Mouse (Mus musculus) hindbrain, embryonic 15.5 days (tissue): ENCODE data around the gene Tmem219. TPM values are rescaled to one million over a fixed set of nuclear protein-coding genes. Genes with fewer than 3 reads are reported as not detected.

Source experiments
- ATAC-seq: fragments of 200-750 bp; cut with Nextera tagmentation; 2 replicates; pipeline ENCODE4 v1.8.0; 2017; ENCODE audit warnings: low read depth, moderate number of reproducible peaks, moderate TSS enrichment; ENCODE audit not compliant: low FRiP score
- H3K27ac ChIP-seq: fragments of 300-500 bp; sonication (generic); replicated peaks from 2 replicates; pipeline ENCODE4 v1.5.1; 2015; ENCODE audit warnings: mild to moderate bottlenecking, inconsistent platforms
- H3K27me3 ChIP-seq: fragments of 300-500 bp; sonication (generic); 2 replicates; pipeline ENCODE4 v1.6.1; 2015; ENCODE audit warnings: control low read depth, inconsistent platforms
- H3K36me3 ChIP-seq: fragments of 300-500 bp; sonication (generic); 2 replicates; pipeline ENCODE4 v1.6.1; 2015; ENCODE audit warnings: control low read depth, inconsistent platforms
- H3K4me1 ChIP-seq: fragments of 300-500 bp; sonication (generic); replicated peaks from 2 replicates; pipeline ENCODE4 v1.6.1; 2015; ENCODE audit warnings: control low read depth, inconsistent platforms
- H3K4me2 ChIP-seq: fragments of 300-500 bp; sonication (generic); 2 replicates; pipeline ENCODE4 v1.6.1; 2015; ENCODE audit warnings: moderate library complexity, mild to moderate bottlenecking, inconsistent platforms
- H3K4me3 ChIP-seq: fragments of 300-500 bp; sonication (generic); 2 replicates; pipeline ENCODE4 v1.5.1; 2015; ENCODE audit warnings: mild to moderate bottlenecking, inconsistent platforms
- H3K9ac ChIP-seq: fragments of 300-500 bp; sonication (generic); 2 replicates; pipeline ENCODE4 v1.6.1; 2015; ENCODE audit warnings: inconsistent platforms
- H3K9me3 ChIP-seq: fragments of 300-500 bp; sonication (generic); 2 replicates; pipeline ENCODE4 v1.6.1; 2016; ENCODE audit warnings: control low read depth, inconsistent platforms
- WGBS: fragments of 180-500 bp; shearing (Covaris S2); methylation state at CpG from one replicate; pipeline ENCODE4 v1.1.7; 2015; 5-methylcytosine and 5-hydroxymethylcytosine counted together
- polyA plus RNA-seq: library from polyadenylated mRNA; unstranded; fragments of >200 nt; fragmentation: Nextera tagmentation; extraction: Ambion mirVana; gene quantifications from 2 replicates; pipeline ENCODE4 v1.2.1, GENCODE M21; 2015

The Tmem219 gene
- 28.6 and 30.4 TPM in 2 replicates for polyA plus RNA-seq

DNA sequence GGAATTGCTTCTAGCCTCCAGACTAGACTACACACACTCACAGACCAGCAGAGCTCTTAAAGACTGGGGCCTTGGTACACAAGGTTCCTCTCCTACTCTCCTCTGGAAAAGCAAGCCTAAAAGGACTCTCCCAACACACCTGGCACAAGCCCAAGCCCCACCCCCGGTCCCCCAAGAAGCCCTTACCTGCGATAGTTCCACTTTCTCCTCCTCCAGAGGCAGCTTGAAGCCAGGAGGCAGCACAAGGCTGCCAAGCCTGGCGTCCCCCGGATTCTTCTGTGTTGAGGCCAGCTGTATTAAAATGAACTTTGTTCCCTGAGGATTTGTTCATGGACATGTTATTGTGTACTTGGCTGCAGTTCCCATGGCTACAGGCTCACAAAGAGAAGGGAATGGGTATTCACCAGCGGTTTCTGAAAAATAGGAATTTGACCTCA lies at the start of gene Tmem219:
Gene Tmem219 (minus strand): TSS at position 294 of the 437 bp plus-strand sequence.
- WGBS: 13% methylated on average over 5 of the region's 5 CpGs
- H3K27me3 ChIP-seq: no peaks in the 10 kb centered on the region
- no peak for ATAC-seq
- no peaks in the 10 kb centered on the region for H3K9me3 ChIP-seq
- 0 out of 2 replicates have a peak within 1 kb of the TSS, but pooled peaks have one; percentile 31 for H3K27ac ChIP-seq
- H3K9ac ChIP-seq: no peak within 1 kb of the TSS
- H3K4me1 ChIP-seq: 0 out of 2 replicates have a peak, but pooled peaks cover 5% of the 10 kb centered on the region
- no peaks in the 10 kb centered on the region for H3K36me3 ChIP-seq
- H3K4me3 ChIP-seq: no peak within 1 kb of the TSS
- H3K4me2 ChIP-seq: no peak within 1 kb of the TSS

DNA sequence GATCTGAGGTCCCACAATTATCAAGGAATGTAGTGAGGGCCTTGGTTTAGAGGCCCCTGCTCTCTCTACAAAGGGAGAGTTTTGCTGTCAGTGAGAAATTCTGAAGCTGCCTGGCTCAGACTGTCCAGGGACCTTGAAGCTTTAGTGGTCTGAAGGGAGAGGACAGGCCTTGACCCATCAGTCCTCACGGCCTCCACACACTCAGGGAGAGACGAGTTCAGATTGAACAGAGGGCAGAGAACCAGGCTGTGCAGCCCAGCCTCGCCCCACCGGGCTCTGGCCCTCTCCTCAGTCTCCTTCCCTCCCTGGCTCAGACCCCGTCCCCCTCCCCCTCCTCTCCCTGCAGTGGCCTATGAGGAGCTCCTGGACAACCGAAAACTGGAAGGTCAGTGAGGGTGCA lies 44.6 kb upstream of the Tmem219 start:
- 57% methylated on average over 5 of the region's 6 CpGs for WGBS
- ATAC-seq: no peak
- H3K36me3 ChIP-seq: peaks cover 81% of the 10 kb centered on the region

DNA sequence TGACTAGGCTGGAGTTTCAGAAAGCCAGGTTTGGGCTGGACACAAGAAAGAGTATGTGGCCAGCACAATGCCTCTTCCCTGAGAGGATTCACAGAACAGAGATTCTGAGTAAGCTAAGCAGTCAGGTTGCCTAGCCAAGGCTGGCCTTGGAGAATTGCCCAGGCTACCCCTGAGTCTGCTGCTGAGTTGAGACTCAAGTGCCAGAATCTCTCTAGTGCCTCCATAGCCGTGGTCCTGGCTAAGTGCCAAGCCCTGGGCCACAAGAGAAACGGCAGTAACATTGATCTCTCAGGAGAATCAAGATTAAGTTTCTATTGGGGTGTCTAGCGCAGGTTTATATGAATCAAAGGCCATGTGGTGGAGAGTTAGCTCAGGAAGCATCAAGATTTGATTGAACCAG lies 42.9 kb upstream of the Tmem219 start:
- Histone ChIP-seq H3K36me3 (peaks cover 81% of the 10 kb centered on the region), H3K27me3 (0 out of 2 replicates have a peak, but pooled peaks cover 7% of the 10 kb centered on the region), H3K9ac (no peak overlapping the region)

More for the DNA sequence above, 44.6 kb upstream of the Tmem219 start:
- Histone ChIP-seq H3K27ac (no peak overlapping the region), H3K4me3 (no peak overlapping the region), H3K27me3 (0 out of 2 replicates have a peak, but pooled peaks cover 2% of the 10 kb centered on the region), H3K4me1 (no peaks in the 10 kb centered on the region), H3K9me3 (no peaks in the 10 kb centered on the region), H3K4me2 (no peak overlapping the region), H3K9ac (no peak overlapping the region)

DNA sequence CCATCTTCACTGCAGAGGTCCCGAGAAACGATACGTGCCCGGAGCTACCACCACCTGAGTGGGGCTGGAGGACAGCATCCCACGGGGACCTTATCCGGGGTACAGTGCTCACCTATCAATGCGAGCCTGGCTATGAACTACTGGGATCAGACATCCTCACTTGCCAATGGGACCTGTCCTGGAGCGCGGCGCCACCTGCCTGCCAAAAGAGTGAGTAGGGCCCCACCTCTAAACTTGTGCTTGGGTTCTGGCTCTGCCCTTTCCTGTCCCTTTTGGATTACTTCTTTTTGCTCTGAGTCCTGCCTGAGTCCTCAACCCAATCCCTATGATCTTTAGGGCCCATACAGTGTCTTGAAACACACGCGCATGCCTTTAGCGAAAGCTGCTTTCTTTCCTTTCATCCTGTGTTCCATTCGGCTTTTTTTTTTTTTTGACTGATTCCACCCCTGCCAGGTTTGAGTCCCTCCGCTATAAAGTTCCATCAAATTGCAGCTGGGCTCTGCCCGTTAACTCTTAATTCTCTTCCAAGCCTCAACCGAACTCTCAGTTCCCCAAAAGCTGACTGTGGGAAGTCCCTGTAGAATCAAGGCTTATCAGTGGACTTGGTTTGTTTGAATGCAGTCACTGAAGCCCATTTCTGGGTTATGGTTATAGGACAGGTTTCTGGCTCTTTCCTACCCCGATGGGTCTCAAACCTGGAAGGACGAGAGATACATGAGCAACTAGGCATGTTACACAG lies 41.0 kb upstream of the Tmem219 start:
- ATAC-seq: no peak
- no peak overlapping the region for H3K4me2 ChIP-seq
- no peak overlapping the region for H3K9ac ChIP-seq
- no peaks in the 10 kb centered on the region for H3K4me1 ChIP-seq
- H3K4me3 ChIP-seq: no peak overlapping the region
- H3K27ac ChIP-seq: no peak overlapping the region
- 33% methylated on average over 19 of the region's 19 CpGs for WGBS
- H3K9me3 ChIP-seq: no peaks in the 10 kb centered on the region
- H3K36me3 ChIP-seq: peaks cover 80% of the 10 kb centered on the region
- 0 out of 2 replicates have a peak, but pooled peaks cover 7% of the 10 kb centered on the region for H3K27me3 ChIP-seq

More for the DNA sequence above, 42.9 kb upstream of the Tmem219 start:
- Histone ChIP-seq H3K27ac (no peak overlapping the region), H3K9me3 (no peaks in the 10 kb centered on the region), H3K4me2 (no peak overlapping the region), H3K4me3 (no peak overlapping the region), H3K4me1 (no peaks in the 10 kb centered on the region)
- 59% methylated on average over 3 of the region's 3 CpGs for WGBS
- no peak for ATAC-seq

DNA sequence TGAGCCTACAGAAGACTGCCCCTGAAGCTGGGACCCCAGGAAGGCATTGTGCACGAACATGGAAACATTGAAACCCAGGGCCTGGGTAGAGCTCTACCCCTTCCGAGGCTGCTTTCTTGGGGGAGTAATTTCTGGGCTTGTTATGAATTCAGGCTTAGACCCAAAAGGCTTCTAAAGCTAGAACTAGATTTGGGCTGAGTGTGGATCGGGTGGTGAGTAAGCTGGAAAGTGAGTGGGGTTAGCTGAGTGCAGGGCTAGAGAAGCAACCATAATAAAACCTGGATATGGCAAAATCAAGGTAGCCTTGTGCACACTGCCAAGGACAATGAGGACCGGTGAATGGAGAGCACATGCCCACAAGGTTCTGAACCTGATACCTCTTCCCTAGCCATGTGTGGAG lies 39.2 kb upstream of the Tmem219 start:
- peaks cover 82% of the 10 kb centered on the region for H3K36me3 ChIP-seq
- H3K9me3 ChIP-seq: no peaks in the 10 kb centered on the region
- no peak overlapping the region for H3K4me2 ChIP-seq
- no peaks in the 10 kb centered on the region for H3K4me1 ChIP-seq
- 89% methylated on average over 4 of the region's 4 CpGs for WGBS
- no peak for ATAC-seq
- H3K9ac ChIP-seq: no peak overlapping the region
- no peak overlapping the region for H3K27ac ChIP-seq
- H3K27me3 ChIP-seq: 0 out of 2 replicates have a peak, but pooled peaks cover 7% of the 10 kb centered on the region
- H3K4me3 ChIP-seq: no peak overlapping the region

DNA sequence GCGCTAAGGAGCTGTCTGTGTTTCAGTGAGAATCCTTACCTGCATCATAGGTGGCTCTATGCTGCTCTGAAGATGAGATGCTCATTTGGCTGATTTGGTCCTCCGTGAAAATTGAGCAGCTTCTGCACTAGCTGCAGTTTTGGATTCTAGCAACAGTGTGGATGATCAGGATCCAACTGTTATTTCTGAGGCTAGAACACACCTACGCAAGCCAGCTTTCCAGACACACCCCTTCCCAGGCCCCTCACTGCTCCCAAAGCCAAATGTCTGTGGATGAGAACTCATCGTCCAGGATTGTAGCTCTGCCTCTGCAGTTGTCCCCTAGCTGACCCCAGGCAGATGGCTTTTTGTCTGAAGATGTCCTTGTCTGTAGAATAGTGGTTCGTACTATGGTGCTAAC lies 38.4 kb upstream of the Tmem219 start:
- Histone ChIP-seq H3K4me1 (no peaks in the 10 kb centered on the region), H3K27ac (no peak overlapping the region), H3K9ac (no peak overlapping the region), H3K4me2 (no peak overlapping the region), H3K27me3 (0 out of 2 replicates have a peak, but pooled peaks cover 7% of the 10 kb centered on the region), H3K9me3 (no peaks in the 10 kb centered on the region), H3K36me3 (peaks cover 74% of the 10 kb centered on the region), H3K4me3 (no peak overlapping the region)
- whole genome bisulfite sequencing: 84% methylated on average over 5 of the region's 5 CpGs
- ATAC-seq: no peak

DNA sequence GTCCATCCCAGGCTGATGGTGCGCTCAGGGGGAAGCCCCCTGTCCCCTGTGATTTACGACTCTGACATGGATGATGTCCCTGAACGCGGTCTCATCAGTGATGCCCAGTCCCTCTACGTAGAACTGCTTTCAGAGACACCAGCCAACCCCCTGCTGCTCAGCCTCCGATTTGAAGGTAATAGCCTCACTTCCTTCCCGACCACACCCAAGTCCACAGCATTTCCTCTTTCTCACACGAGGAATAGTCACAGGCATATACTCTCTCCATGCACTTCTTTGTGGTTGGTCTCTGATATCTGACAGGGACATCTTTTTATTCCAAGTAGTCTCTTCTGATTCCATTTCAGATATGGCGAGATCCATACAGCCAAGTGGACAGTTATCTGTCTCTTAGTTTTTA lies 37.1 kb upstream of the Tmem219 start:
- Histone ChIP-seq H3K4me1 (no peaks in the 10 kb centered on the region), H3K9ac (no peak overlapping the region), H3K36me3 (peaks cover 71% of the 10 kb centered on the region), H3K4me3 (no peak overlapping the region), H3K9me3 (no peaks in the 10 kb centered on the region), H3K27ac (no peak overlapping the region), H3K27me3 (0 out of 2 replicates have a peak, but pooled peaks cover 7% of the 10 kb centered on the region), H3K4me2 (no peak overlapping the region)
- no peak for ATAC-seq
- WGBS: 74% methylated on average over 9 of the region's 9 CpGs

DNA sequence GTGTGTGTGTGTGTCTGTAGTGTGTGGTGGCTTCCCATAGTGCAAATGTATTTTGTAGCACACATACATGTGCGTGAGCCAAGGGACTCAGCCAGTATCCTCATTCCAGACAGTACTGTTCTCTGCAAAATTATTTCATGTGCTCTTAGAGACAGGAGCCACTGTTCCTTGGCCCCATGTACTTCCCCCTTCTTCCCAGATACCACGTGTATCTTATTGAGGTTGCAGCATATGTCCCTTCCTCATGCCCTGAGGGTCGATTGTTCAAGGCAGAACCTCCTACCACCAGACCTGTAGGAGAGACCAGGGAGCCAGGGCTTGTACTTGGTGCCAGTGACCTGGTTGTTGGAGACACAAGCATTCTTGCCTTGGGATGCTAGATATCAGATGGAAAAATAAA lies 32.4 kb upstream of the Tmem219 start:
- WGBS: 74% methylated on average over 3 of the region's 3 CpGs
- H3K9ac ChIP-seq: no peak overlapping the region
- no peak for ATAC-seq
- H3K4me3 ChIP-seq: no peak overlapping the region
- peaks cover 38% of the 10 kb centered on the region for H3K36me3 ChIP-seq
- H3K9me3 ChIP-seq: no peaks in the 10 kb centered on the region
- no peak overlapping the region for H3K4me2 ChIP-seq
- H3K4me1 ChIP-seq: peaks cover 20% of the 10 kb centered on the region
- H3K27me3 ChIP-seq: no peaks in the 10 kb centered on the region
- H3K27ac ChIP-seq: no peak overlapping the region

DNA sequence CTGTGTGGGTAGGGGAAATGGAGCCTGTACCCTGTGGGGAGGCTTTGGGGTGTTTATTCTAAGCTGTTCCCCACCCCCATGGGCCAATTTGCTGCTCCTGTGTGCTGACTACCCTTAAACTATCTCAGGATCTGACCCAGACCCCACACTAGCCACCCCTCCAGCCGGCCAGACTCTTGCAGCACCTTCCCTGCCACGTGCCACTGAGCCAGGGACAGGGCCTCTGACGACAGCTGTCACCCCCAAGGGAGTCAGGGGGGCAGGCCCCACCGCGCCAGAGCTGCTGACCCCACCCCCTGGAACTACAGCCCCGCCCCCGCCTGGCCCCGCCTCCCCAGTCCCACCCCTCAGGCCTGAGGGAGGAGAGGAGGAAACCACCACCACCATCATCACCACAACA lies 29.9 kb upstream of the Tmem219 start:
- Histone ChIP-seq H3K9me3 (no peaks in the 10 kb centered on the region), H3K27me3 (no peaks in the 10 kb centered on the region), H3K4me2 (peak overlapping the region; percentile 84), H3K4me1 (peaks cover 39% of the 10 kb centered on the region), H3K27ac (no peak overlapping the region), H3K9ac (peak overlapping the region; percentile 65; the same call in 1 of the 2 replicates), H3K36me3 (peaks cover 14% of the 10 kb centered on the region), H3K4me3 (peak overlapping the region; percentile 53)
- ATAC-seq: no peak
- WGBS: 1% methylated on average over 8 of the region's 8 CpGs

DNA sequence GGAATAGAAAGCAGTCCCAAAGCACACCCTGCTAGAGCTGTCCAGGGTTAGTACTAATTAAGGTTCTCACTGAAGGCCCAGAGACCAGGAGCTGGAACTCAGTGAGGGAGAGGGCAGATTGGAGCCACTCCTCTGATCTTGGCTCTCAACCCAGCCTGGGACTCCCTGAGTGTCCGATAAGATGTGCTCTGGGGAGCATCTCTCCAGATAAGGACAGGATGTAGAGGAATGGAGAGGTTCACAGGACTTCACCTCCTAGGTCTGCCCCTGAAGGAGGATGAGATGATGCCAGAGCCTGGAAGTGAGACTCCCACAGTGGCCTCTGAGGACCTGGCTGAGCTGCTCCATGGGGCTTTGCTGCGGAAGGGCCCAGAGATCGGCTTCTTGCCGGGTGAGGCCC lies 29.0 kb upstream of the Tmem219 start:
- WGBS: 28% methylated on average over 4 of the region's 4 CpGs
- Histone ChIP-seq H3K4me2 (peak overlapping the region; percentile 84), H3K9ac (peak overlapping the region; percentile 65), H3K27me3 (no peaks in the 10 kb centered on the region), H3K27ac (peak overlapping the region; percentile 92), H3K9me3 (no peaks in the 10 kb centered on the region), H3K4me3 (peak overlapping the region; percentile 53), H3K36me3 (peaks cover 9% of the 10 kb centered on the region), H3K4me1 (peaks cover 48% of the 10 kb centered on the region)
- no peak for ATAC-seq

DNA sequence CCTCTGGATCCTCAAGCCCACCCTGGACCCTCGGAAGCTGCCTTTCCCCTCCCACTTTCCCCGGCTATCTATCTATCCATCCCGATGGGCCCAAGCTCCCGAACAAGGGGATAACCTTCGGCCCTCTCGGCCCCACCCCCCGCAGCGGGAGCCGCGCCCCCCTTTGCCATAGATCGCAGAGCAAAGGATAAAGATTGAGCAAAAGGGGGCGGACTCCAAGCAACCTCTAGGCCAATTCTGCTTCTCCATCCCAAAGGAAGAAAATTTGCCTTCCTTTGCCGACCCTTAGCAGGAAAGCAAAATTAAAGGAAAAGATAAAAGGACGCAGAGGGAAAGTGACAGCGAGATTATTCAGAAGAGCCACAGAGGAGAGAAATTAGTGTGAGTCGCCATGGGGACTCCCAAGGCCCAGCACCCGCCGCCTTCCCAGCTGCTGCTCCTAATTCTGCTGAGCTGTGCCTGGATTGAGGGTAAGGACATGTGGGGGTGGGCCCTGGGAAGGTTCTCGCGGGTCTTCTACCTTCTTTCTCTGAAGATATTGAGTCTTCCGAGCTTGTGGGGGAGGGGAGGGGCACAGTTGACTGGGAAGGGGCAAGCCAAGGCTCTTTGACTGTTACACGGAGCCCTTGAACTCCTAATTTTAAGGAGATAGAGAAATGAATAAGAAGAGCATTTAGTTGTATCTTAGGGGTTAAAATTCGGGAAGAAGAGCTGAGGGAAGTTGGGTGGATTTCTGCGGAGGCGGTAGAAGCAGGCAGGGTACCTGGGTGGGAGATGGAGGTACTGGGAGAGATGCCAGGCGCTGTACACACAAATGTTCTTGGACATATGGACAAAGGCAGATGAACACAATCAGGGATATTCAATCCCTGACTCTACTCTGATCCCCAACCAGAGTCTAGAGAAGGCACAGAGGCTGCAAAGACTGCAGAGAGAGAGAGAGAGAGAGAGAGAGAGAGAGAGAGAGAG lies 28.2 kb upstream of the Tmem219 start:
- Histone ChIP-seq H3K4me2 (peak overlapping the region; percentile 84), H3K4me3 (peak overlapping the region; percentile 53), H3K27me3 (no peaks in the 10 kb centered on the region), H3K4me1 (peaks cover 55% of the 10 kb centered on the region), H3K9ac (peak overlapping the region; percentile 65), H3K27ac (peak overlapping the region; percentile 92), H3K9me3 (no peaks in the 10 kb centered on the region), H3K36me3 (peaks cover 9% of the 10 kb centered on the region)
- no peak for ATAC-seq
- WGBS: 4% methylated on average over 26 of the region's 26 CpGs
